Comparison of ENCODE assay signal across 11 mouse cellular contexts in genomic region chr4:133804401-133805263, GRCm38 (mm10). TPM values are rescaled to one million over a fixed set of nuclear protein-coding genes. Genes with fewer than 3 reads are reported as not detected.
A peak's percentile ranks its signal among the peaks of the same experiment; 100 is the strongest.
DNase-seq lines count a peak whose midpoint lies in the region; ATAC-seq and TF ChIP-seq lines count a peak whose summit lies in the region.
"Had no signal": no experiment of that assay in that cellular context is flagged by ENCODE, and none has a peak within 500 bp of the region (broad histone marks: within the 10 kb centered on the region; RNA-seq: fewer than 3 reads in every experiment).

No protein-coding gene starts in this region.

- no peak overlapping the region for H3K4me3 ChIP-seq in lung, adult 2 months (replicated peaks; ENCODE audit: extremely low read depth, low read depth, low read length)
- H3K4me3 ChIP-seq in forebrain, embryonic 13.5 days: no peak overlapping the region
- H3K4me3 ChIP-seq: myocyte; stomach, embryonic 15.5 days had no signal

- no peak for TF ChIP-seq CTCF in lung, adult 2 months (IDR thresholded peaks at IDR 0.05; ENCODE audit: insufficient read depth, low read length)

- no peak overlapping the region for H3K9ac ChIP-seq in forebrain, embryonic 13.5 days
- H3K9ac ChIP-seq: stomach, embryonic 15.5 days had no signal

- no peak overlapping the region for H3K4me2 ChIP-seq in forebrain, embryonic 13.5 days
- H3K4me2 ChIP-seq: stomach, embryonic 15.5 days had no signal

- 58% methylated on average over 15 of the region's 15 CpGs for WGBS in lung, adult 2 months
- WGBS in forebrain, embryonic 13.5 days: 78% methylated on average over 15 of the region's 15 CpGs

- no peaks in the 10 kb centered on the region for H3K9me3 ChIP-seq in forebrain, embryonic 13.5 days (replicated peaks)
- H3K9me3 ChIP-seq: stomach, embryonic 15.5 days had no signal

- no peak for TF ChIP-seq POLR2A in lung, adult 2 months (IDR thresholded peaks at IDR 0.05; ENCODE audit: borderline replicate concordance, extremely low read depth, low read depth, low read length)

- DNase-seq in lung, adult 18-20 months: peak; percentile 54 to 67
- no peak for DNase-seq in lung, adult 2 months
- peak; percentile 62 for DNase-seq in thymus, postnatal 25 days
- no peak for DNase-seq in adrenal gland, adult 8-10 months
- DNase-seq in retina, embryonic 14.5 days (ENCODE audit: low spot score): no peak
- DNase-seq: cerebellum, adult 9-10 months had no signal

- H3K36me3 ChIP-seq in forebrain, embryonic 13.5 days (ENCODE audit: poor library complexity, severe bottlenecking): no peaks in the 10 kb centered on the region
- H3K36me3 ChIP-seq: stomach, embryonic 15.5 days had no signal

- H3K4me1 ChIP-seq in lung, adult 2 months (ENCODE audit: control insufficient read depth, insufficient read depth, low read length): no peaks in the 10 kb centered on the region
- H3K4me1 ChIP-seq in forebrain, embryonic 13.5 days: no peaks in the 10 kb centered on the region

- no peak overlapping the region for H3K27ac ChIP-seq in forebrain, embryonic 13.5 days
- H3K27ac ChIP-seq: stomach, embryonic 15.5 days had no signal

- H3K27me3 ChIP-seq in forebrain, embryonic 13.5 days: no peaks in the 10 kb centered on the region
- H3K27me3 ChIP-seq: stomach, embryonic 15.5 days had no signal

- 0 out of 2 replicates have a peak, but pooled peaks have one; percentile 49 for ATAC-seq in erythroid progenitor cell, adult 5-6 weeks (replicated peaks; ENCODE audit: low FRiP score, poor library complexity, severe bottlenecking)
- ATAC-seq in megakaryocyte-erythroid progenitor cell, adult 5-6 weeks (replicated peaks; ENCODE audit: low FRiP score, low TSS enrichment, poor library complexity, severe bottlenecking): peak; percentile 59; the same call in 1 of the 2 replicates
- ATAC-seq in forebrain, embryonic 13.5 days: no peak

RNA-seq across cellular contexts. Expression of gene Arid1a, which starts 48.1 kb away (rescaled TPM):
- polyA plus RNA-seq in lung, adult 2 months (2012; rRNA removed): 68.3 and 77.3 TPM in 2 replicates
- total RNA-seq in erythroid progenitor cell, adult 5-6 weeks (2015; ENCODE audit: low replicate concordance): 65.8 and 102 TPM in 2 replicates
- 42.9 and 69.1 TPM in 2 replicates for total RNA-seq in erythroid progenitor cell, adult 5-6 weeks (2017; ENCODE audit: low replicate concordance)
- total RNA-seq in megakaryocyte-erythroid progenitor cell, adult 5-6 weeks (2014; fragmentation: Nextera tagmentation): 127 and 136 TPM in 2 replicates
- total RNA-seq in megakaryocyte-erythroid progenitor cell, adult 5-6 weeks (2017): 28.2 and 29.6 TPM in 2 replicates
- 10 to 100 TPM; 50.7 to 84.3 (median 61.1) TPM for total RNA-seq in adrenal gland, adult 8-10 months (2022)
- polyA plus RNA-seq in forebrain, embryonic 13.5 days (2015; fragmentation: Nextera tagmentation; extraction: Ambion mirVana): 44.7 and 48.9 TPM in 2 replicates

Comparison
In these comparisons a context has a peak if more than half of its experiments do, and no peak if none do; other contexts are left out.
1. DNase-seq: peak in lung, adult 18-20 months (2 of 2) and thymus, postnatal 25 days (single experiment); none in lung, adult 2 months (single experiment), adrenal gland, adult 8-10 months (single experiment) and retina, embryonic 14.5 days (single experiment).